Mouse (Mus musculus): ENCODE results near the gene Dpep3. TPM values are rescaled to one million over a fixed set of nuclear protein-coding genes. Genes with fewer than 3 reads are reported as not detected.

Gene Dpep3
- total RNA-seq, 2 experiments from 2014 or later: not detected

- no peak for DNase-seq
Measured at GRCm38 (mm10) chr8:105935863-105936603, 43.2 kb downstream of the Dpep3 start.

- DNase-seq: no peak
Measured at GRCm38 (mm10) chr8:105935105-105935504, 44.1 kb downstream of the Dpep3 start.

- DNase-seq: no peak
Measured at GRCm38 (mm10) chr8:105933762-105934161, 45.5 kb downstream of the Dpep3 start, which contains the start of gene Ctrl. TSS of gene Ctrl (minus strand) at chr8:105933862.

GRCm38 (mm10) chr8:105932525-105932924 lies 46.7 kb downstream of the Dpep3 start:
- no peak for DNase-seq

GRCm38 (mm10) chr8:105931271-105931670 lies 48.0 kb downstream of the Dpep3 start:
- DNase-seq: no peak

- peak; percentile 88 to 90 for DNase-seq
Measured at GRCm38 (mm10) chr8:105930602-105931001, 48.6 kb downstream of the Dpep3 start.

GRCm38 (mm10) chr8:105925123-105925522 lies 54.1 kb downstream of the Dpep3 start:
- DNase-seq: no peak

Small RNA genes within 50 kb of the gene (microRNA-seq; reads per million reads assigned to microRNA genes)
- not detected for gene Mir7074

Other genes with a start within 250 kb of the Dpep3 start
- 10 to 100 TPM in 1 of 2 experiments, 1 to 10 TPM in 1; 9.7 to 10.3 TPM for gene Gfod2, start 220.8 kb downstream of the Dpep3 start, total RNA-seq (2021)
- 10 to 100 TPM; 23.7 to 24.0 TPM for gene Ranbp10, start 152.1 kb downstream of the Dpep3 start, total RNA-seq (2021)
- gene Tsnaxip1, start 151.7 kb downstream of the Dpep3 start, total RNA-seq (2021): not detected
- 1 to 10 TPM; 4.3 to 9.6 TPM for gene Cenpt, start 126.2 kb downstream of the Dpep3 start, total RNA-seq (2021)
- 10 to 100 TPM; 40.0 to 41.1 TPM for gene Thap11, start 124.3 kb downstream of the Dpep3 start, total RNA-seq (2021)
- gene Nutf2, start 118.8 kb downstream of the Dpep3 start, total RNA-seq (2021): 10 to 100 TPM; 43.2 to 43.8 TPM
- 10 to 100 TPM; 31.6 to 38.2 TPM for gene Edc4, start 98.5 kb downstream of the Dpep3 start, total RNA-seq (2021)
- gene Nrn1l, start 85.9 kb downstream of the Dpep3 start, total RNA-seq (2021): 1 to 10 TPM in 1 of 2 experiments, under 1 TPM in 1; 0.59 to 1.7 TPM
- 10 to 100 TPM; 29.0 to 33.1 TPM for gene Pskh1, start 79.0 kb downstream of the Dpep3 start, total RNA-seq (2021)
- under 1 TPM; 0.66 to 0.76 TPM for gene Ctrl, start 45.6 kb downstream of the Dpep3 start, total RNA-seq (2021)
- gene Psmb10, start 41.0 kb downstream of the Dpep3 start, total RNA-seq (2021): 10 to 100 TPM; 68.1 to 87.1 TPM
- 1 to 10 TPM; 1.3 to 1.9 TPM for gene Lcat, start 36.0 kb downstream of the Dpep3 start, total RNA-seq (2021)
- 10 to 100 TPM; 43.9 to 58.9 TPM for gene Slc12a4, start 13.3 kb downstream of the Dpep3 start, total RNA-seq (2021)
- 10 to 100 TPM; 16.0 to 19.3 TPM for gene Dus2, start 11.9 kb upstream of the Dpep3 start, total RNA-seq (2021)
- gene Dpep2nb, start 26.5 kb upstream of the Dpep3 start, total RNA-seq (2021): under 1 TPM in 1 of 2 experiments, not detected in 1; 0.30 TPM
- 10 to 100 TPM; 15.5 to 16.9 TPM for gene Ddx28, start 32.5 kb upstream of the Dpep3 start, total RNA-seq (2021)
- gene Nfatc3, start 79.4 kb upstream of the Dpep3 start, total RNA-seq (2021): 10 to 100 TPM; 37.3 to 48.0 TPM
- gene Esrp2, start 157.5 kb upstream of the Dpep3 start, total RNA-seq (2021): 1 to 10 TPM; 1.1 to 3.5 TPM
- 10 to 100 TPM; 17.4 to 29.6 TPM for gene Pla2g15, start 171.0 kb upstream of the Dpep3 start, total RNA-seq (2021)
- 10 to 100 TPM; 28.4 to 33.1 TPM for gene Slc7a6, start 189.4 kb upstream of the Dpep3 start, total RNA-seq (2021)
- 10 to 100 TPM; 26.3 to 28.6 TPM for gene Slc7a6os, start 231.5 kb upstream of the Dpep3 start, total RNA-seq (2021)
- gene Prmt7, start 231.5 kb upstream of the Dpep3 start, total RNA-seq (2021): 10 to 100 TPM; 27.0 to 28.2 TPM

Data from adrenal gland, postnatal 36 days (tissue).